Mouse (Mus musculus) kidney, adult 2 months (tissue): ENCODE measurements around the gene Pqlc2. TPM values are rescaled to one million over a fixed set of nuclear protein-coding genes. Genes with fewer than 3 reads are reported as not detected.

Experiments
- DNase-seq: peaks from one replicate; pipeline ENCODE4 v3.0.0; 2021
- H3K27ac ChIP-seq: fragments of 200-500 bp; 2 replicates; pipeline ENCODE4 v1.5.1; 2012; ENCODE audit warnings: low read depth, low read length, control low read depth, inconsistent platforms; ENCODE audit not compliant: insufficient read depth
- H3K27me3 ChIP-seq: fragments of 200-500 bp; replicated peaks from 2 replicates; pipeline ENCODE4 v1.6.1; 2012; ENCODE audit warnings: mild to moderate bottlenecking, moderate library complexity, low read length, inconsistent platforms; ENCODE audit not compliant: control insufficient read depth, insufficient read depth
- H3K36me3 ChIP-seq: fragments of 200-500 bp; 2 replicates; pipeline ENCODE4 v1.6.1; 2012; ENCODE audit warnings: mild to moderate bottlenecking, moderate library complexity, low read length, inconsistent platforms; ENCODE audit not compliant: control insufficient read depth, insufficient read depth
- H3K4me1 ChIP-seq: fragments of 200-500 bp; 2 replicates; pipeline ENCODE4 v1.6.1; 2011; ENCODE audit warnings: low read length; ENCODE audit not compliant: control insufficient read depth, insufficient read depth
- H3K4me3 ChIP-seq: fragments of 200-500 bp; 2 replicates; pipeline ENCODE4 v1.5.1; 2011; ENCODE audit warnings: mild to moderate bottlenecking, low read depth, low read length, control low read depth; ENCODE audit not compliant: insufficient read depth
- CTCF ChIP-seq: fragments of 200-500 bp; conservative IDR thresholded peaks from 2 replicates; pipeline ENCODE4 v1.5.1; 2011; ENCODE audit warnings: low read depth, mild to moderate bottlenecking, control low read depth, low read length, moderate library complexity, mixed read lengths; ENCODE audit not compliant: insufficient read depth, insufficient read length
- POLR2A ChIP-seq: fragments of 200-500 bp; IDR thresholded peaks from one replicate; pipeline ENCODE4 v1.6.1; 2011; ENCODE audit warnings: low read depth, low read length, control low read depth
- WGBS: fragments of 180-500 bp; shearing (Covaris S2); methylation state at CpG from one replicate; pipeline ENCODE4 v1.1.7; 2018; 5-methylcytosine and 5-hydroxymethylcytosine counted together
- polyA plus RNA-seq: library from polyadenylated mRNA; depleted of rRNA; stranded (reverse); fragments of >200 nt; gene quantifications from 2 replicates; pipeline ENCODE4 v1.2.3, GENCODE M21; 2012

The Pqlc2 gene
- polyA plus RNA-seq, 1 experiment, result 63.3 TPM

DNA sequence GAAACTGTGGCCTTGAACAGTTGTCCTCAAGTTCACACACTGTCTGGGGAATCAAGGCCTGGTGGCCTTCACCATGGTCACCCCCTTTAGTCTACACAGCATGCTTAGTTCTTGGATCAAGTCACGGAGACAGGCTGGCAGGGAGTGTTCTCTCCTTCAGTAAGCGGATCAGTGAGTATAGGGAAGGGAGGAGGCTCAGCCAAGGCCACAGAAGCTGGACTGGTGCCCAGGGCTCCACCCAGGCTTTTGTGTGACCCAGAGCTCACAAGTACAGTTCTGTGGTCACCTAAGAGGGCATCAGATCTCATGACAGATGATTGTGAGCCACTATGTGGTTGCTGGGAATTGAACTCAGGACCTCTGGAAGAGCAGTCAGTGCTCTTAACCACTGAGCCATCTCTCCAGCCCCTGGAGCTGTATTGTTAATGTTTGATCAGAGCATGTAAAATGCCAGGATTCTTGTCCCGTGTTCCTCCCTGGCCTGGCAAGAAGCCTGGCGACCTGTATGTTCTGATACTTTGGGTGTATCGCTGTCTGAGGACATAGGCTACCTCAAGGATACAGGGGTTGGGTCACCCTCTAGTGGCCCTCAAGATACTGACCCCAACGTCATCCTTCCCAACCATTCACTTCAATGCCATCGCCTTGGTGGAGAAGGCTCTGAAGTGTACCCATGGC, 31.2 kb upstream of the Pqlc2 start:
- H3K4me1 ChIP-seq, result no peaks in the 10 kb centered on the region; the same call in 1 of the 2 replicates
- WGBS, result 39% methylated on average over 7 of the region's 7 CpGs
- H3K27ac ChIP-seq, result no peak overlapping the region
- TF ChIP-seq POLR2A (no peak), CTCF (0 out of 2 replicates have a peak, but pooled peaks have one; percentile 5)
- H3K27me3 ChIP-seq, result no peaks in the 10 kb centered on the region
- H3K4me3 ChIP-seq, result no peak overlapping the region
- no peaks in the 10 kb centered on the region for H3K36me3 ChIP-seq
- DNase-seq, result peak; percentile 68

DNA sequence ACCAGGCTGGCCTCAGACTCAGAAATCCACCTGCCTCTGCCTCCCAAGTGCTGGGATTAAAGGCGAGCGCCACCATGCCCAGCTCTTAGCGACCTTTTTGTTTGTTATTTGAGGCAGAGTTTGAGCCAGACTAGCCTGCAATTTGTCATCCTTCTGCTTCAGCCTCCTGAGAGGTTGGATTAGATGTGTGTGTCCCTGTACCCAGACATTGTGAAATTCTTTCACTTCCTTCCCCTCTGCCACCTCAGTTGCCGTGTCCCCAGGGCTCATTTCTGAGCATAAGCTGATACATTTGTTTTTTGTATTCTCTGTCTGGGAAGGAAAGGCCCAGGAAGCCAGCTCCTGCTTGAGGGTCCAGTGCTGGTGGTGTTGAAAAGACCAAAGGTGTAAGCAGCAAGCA, 30.3 kb upstream of the Pqlc2 start:
- no peak overlapping the region for H3K4me3 ChIP-seq
- DNase-seq, result no peak
- TF ChIP-seq POLR2A (no peak), CTCF (no peak)
- no peak overlapping the region for H3K27ac ChIP-seq
- H3K36me3 ChIP-seq, result no peaks in the 10 kb centered on the region
- H3K27me3 ChIP-seq, result no peaks in the 10 kb centered on the region
- H3K4me1 ChIP-seq, result no peaks in the 10 kb centered on the region; the same call in 1 of the 2 replicates
- 81% methylated on average over 4 of the region's 4 CpGs for WGBS

DNA sequence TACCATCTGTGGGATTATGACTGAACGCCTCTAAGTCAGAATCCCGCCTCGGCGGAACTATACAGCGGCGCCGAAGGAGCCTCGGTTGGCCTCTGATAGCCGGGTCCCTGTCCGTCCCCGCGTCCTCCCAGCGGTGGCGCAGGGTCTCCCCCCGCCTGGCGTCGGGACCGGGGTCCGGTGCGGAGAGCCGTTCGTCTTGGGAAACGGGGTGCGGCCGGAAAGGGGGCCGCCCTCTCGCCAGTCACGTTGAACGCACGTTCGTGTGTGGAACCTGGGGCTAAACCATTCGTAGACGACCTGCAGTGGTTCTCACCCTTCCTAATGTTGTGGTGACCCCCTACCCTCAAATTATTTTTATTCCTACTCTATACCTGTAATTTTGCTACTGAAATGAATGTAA, 27.6 kb upstream of the Pqlc2 start:
- no peak overlapping the region for H3K4me3 ChIP-seq
- no peak for TF ChIP-seq CTCF
- TF ChIP-seq POLR2A, result no peak
- no peaks in the 10 kb centered on the region for H3K27me3 ChIP-seq
- WGBS, result 58% methylated on average over 33 of the region's 33 CpGs
- no peak overlapping the region for H3K27ac ChIP-seq
- H3K36me3 ChIP-seq, result no peaks in the 10 kb centered on the region
- peaks cover 7% of the 10 kb centered on the region; the same call in 1 of the 2 replicates for H3K4me1 ChIP-seq
- DNase-seq, result no peak

DNA sequence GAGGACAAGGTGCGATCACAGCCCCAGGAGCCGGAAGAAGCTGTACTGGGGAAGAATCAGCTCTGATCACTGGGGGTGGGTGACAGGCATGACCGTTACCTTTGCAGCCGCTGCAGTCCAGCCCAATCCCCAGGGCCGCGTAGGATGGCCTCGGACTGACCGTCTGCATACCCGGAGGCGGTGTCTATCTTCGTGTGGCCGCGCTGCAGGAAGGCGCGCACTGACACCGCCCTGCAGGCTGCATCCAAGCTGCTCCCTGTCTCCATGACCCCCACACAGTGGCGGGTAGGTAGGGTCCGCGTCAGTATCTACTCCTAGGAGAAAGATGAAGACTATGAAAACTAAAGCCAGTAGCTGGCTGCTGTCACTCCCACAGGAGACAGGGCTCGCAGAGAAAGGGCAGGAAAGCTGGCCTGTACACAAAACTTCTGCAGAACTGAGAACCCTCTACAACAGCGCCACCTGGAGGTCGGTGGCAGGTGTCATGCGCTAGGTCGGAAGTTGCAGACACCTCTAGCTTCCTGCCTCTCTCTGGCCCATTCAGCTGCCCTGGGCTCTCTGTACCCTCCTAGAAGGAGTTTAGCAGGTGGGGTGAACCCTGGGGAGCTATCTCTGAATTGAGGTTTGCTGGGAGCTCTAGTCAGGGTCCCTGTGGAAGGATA, 26.4 kb upstream of the Pqlc2 start:
- Histone ChIP-seq H3K4me1 (peaks cover 7% of the 10 kb centered on the region; the same call in 1 of the 2 replicates), H3K27ac (peak overlapping the region; percentile 60), H3K36me3 (no peaks in the 10 kb centered on the region), H3K4me3 (peak overlapping the region; percentile 53), H3K27me3 (no peaks in the 10 kb centered on the region)
- TF ChIP-seq CTCF (peak; percentile 87), POLR2A (no peak)
- 20% methylated on average over 24 of the region's 24 CpGs for WGBS
- DNase-seq, result peak; percentile 88

DNA sequence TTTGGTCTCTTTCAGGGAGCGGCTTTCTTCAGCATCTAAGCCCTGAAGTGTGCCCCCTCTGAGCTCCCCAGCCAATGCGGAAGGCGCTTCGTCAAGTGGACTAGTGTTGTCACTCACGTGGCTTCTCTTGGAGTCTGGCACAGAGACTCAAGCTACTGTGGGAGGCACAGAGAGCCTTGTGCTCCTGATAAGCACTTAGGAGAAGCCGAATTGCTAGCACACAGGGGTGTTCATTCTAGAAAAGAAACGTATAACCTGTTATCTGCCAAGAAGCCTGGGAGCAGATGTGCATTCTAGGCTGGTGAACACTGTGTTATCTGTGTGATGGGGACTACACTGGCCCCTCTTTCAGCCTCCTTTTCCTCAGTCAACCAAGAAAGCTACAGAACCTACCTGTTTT, 25.0 kb upstream of the Pqlc2 start:
- H3K36me3 ChIP-seq, result no peaks in the 10 kb centered on the region

DNA sequence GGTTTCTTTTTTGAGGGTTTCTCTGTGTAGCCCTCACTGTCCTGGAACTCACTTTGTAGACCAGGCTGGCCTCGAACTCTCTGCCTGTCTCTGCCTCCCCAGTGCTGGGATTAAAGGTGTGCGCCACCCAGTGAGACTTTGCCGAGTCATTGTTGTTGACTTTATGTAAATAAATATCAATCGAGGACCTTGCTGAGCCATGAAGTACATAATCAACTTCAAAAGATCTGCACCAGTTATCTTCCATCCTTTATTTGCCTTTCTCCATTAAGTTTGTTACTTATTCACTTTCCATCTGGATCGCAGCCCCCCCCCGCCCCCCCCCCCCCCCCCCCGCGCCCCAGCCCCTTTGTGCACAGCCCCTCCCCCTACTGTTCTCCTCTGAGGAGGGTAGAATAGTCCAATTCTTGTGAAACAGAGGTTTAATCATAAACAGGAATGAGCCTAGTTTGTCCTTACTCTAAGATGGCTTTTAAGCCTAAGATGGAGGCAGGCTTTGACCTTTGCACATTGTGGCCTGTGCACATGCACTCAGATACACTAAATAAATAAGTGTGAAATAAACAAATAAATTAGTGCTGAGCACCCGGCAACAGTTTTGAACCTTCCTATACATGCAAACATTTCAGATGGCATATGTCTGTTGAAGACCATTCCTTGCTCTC, 24.3 kb upstream of the Pqlc2 start:
- WGBS, result 36% methylated on average over 7 of the region's 9 CpGs
- TF ChIP-seq CTCF (no peak), POLR2A (no peak)
- no peak overlapping the region for H3K4me3 ChIP-seq
- H3K27ac ChIP-seq, result peak overlapping the region; percentile 94
- no peaks in the 10 kb centered on the region for H3K36me3 ChIP-seq
- peaks cover 7% of the 10 kb centered on the region; the same call in 1 of the 2 replicates for H3K4me1 ChIP-seq
- peak; percentile 74 for DNase-seq
- no peaks in the 10 kb centered on the region for H3K27me3 ChIP-seq

More for the DNA sequence above, 25.0 kb upstream of the Pqlc2 start:
- TF ChIP-seq CTCF (no peak), POLR2A (no peak)
- WGBS, result 56% methylated on average over 7 of the region's 7 CpGs
- Histone ChIP-seq H3K4me3 (no peak overlapping the region), H3K4me1 (peaks cover 7% of the 10 kb centered on the region; the same call in 1 of the 2 replicates), H3K27ac (peak overlapping the region; percentile 94), H3K27me3 (no peaks in the 10 kb centered on the region)
- peak; percentile 39 for DNase-seq

DNA sequence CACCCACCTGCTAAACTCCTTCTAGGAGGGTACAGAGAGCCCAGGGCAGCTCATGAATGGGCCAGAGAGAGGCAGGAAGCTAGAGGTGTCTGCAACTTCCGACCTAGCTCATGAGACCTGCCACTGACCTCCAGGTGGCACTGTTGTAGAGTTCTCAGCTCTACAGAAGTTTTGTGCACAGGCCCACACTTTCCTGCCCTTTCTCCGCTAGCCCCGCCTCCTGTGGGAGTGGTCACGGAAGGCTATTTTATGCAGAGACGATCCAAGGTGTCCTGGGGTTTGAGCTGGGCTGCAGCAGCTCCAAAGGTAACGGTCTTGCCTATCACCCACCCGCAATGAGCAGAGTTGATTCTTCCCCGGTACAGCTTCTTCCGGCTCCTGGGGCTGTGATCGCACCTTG, 20.1 kb upstream of the Pqlc2 start:
- peak overlapping the region; percentile 22 for H3K4me3 ChIP-seq
- DNase-seq, result peak; percentile 90
- no peaks in the 10 kb centered on the region for H3K27me3 ChIP-seq
- WGBS, result 3% methylated on average over 10 of the region's 10 CpGs
- peaks cover 6% of the 10 kb centered on the region; the same call in 1 of the 2 replicates for H3K4me1 ChIP-seq
- peak overlapping the region; percentile 14 for H3K27ac ChIP-seq
- no peaks in the 10 kb centered on the region for H3K36me3 ChIP-seq
- peak; percentile 82 for TF ChIP-seq CTCF
- peak; percentile 71 for TF ChIP-seq POLR2A
